Mouse (Mus musculus) erythroblast, embryonic 14.5 days (primary cell): Measurements from ENCODE around the gene Tti1.

Experiments
- GATA1 ChIP-seq: IDR thresholded peaks from 2 replicates; pipeline ENCODE4 v1.6.1; 2012; ENCODE audit warnings: low read length, inconsistent platforms, mixed read lengths
- TAL1 ChIP-seq: IDR thresholded peaks from 3 replicates; pipeline ENCODE4 v1.6.1; 2012; ENCODE audit warnings: low read length, inconsistent platforms, mixed read lengths

DNA sequence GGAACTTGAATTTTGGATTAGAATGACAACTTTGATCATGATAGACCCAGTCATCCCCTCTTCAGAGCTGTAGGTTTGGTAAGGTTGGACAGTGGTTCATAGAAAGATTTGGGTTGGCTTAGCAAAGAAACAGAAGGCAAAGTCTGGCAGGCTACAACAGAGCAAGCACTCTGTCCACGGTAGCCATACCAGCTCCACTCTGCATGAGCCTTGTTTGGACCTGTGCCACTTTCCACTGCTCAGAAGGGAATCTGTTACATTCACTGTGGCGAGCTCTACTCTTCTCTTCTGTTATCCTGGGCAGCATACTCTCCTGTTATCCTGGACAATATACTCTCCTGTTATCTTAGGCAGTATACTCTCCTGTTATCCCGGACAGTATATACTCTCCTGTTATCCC is 29.4 kb downstream of the Tti1 start:
- TF ChIP-seq TAL1, result no peak
- no peak for TF ChIP-seq GATA1
